Mouse (Mus musculus): Measurements from ENCODE around the gene Bend5. TPM values are rescaled to one million over a fixed set of nuclear protein-coding genes. Genes with fewer than 3 reads are reported as not detected.

Bend5 gene
- polyA plus RNA-seq, 1 experiment from 2014 or later: 1.2 TPM

GRCm38 (mm10) chr4:111467293-111467773 is 52.5 kb downstream of the Bend5 start:
- no peak overlapping the region for H3K27ac ChIP-seq
- no peaks in the 10 kb centered on the region for H3K9me3 ChIP-seq (replicated peaks)
- WGBS (ENCODE audit: insufficient replicate concordance): 64% methylated on average over 2 of the region's 2 CpGs

DNA sequence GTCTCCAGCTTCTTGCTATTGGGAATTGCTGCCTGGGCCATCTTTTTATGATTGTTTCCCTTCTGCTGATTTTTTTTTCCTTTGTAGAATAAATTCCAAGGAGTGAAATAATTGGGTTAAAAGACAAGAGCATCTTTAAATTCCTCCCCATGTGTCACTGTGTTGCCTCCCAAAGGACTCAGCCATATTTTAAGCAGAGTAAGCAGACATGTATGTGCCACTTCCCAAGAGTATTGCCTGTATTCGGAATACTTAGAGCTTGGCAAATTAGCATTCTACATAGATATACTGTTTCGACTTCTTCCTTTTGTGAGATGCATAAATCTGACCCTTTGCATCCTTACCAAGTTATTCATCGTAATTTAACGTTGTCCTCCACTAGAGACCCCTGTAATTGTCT is 53.0 kb downstream of the Bend5 start:
- Histone ChIP-seq H3K4me1 (replicated peaks) (no peaks in the 10 kb centered on the region), H3K9ac (no peak overlapping the region), H3K4me3 (replicated peaks) (no peak overlapping the region), H3K9me3 (replicated peaks) (no peaks in the 10 kb centered on the region), H3K27ac (no peak overlapping the region), H3K36me3 (no peaks in the 10 kb centered on the region), H3K27me3 (no peaks in the 10 kb centered on the region), H3K4me2 (no peak overlapping the region)
- DNase-seq: no peak
- no peak for ATAC-seq (ENCODE audit: low read depth)
- 54% methylated on average over 4 of the region's 4 CpGs for WGBS (ENCODE audit: insufficient replicate concordance)

More at GRCm38 (mm10) chr4:111467293-111467773, 52.5 kb downstream of the Bend5 start:
- Histone ChIP-seq H3K27me3 (no peaks in the 10 kb centered on the region), H3K36me3 (no peaks in the 10 kb centered on the region), H3K4me1 (replicated peaks) (no peaks in the 10 kb centered on the region), H3K4me2 (no peak overlapping the region), H3K4me3 (replicated peaks) (no peak overlapping the region), H3K9ac (no peak overlapping the region)
- DNase-seq: no peak
- no peak for ATAC-seq (ENCODE audit: low read depth)

- Histone ChIP-seq H3K9ac (no peak overlapping the region), H3K27me3 (no peaks in the 10 kb centered on the region), H3K4me1 (replicated peaks) (no peaks in the 10 kb centered on the region), H3K36me3 (no peaks in the 10 kb centered on the region), H3K4me2 (no peak overlapping the region), H3K27ac (no peak overlapping the region), H3K9me3 (replicated peaks) (no peaks in the 10 kb centered on the region), H3K4me3 (replicated peaks) (no peak overlapping the region)
- no peak for ATAC-seq (ENCODE audit: low read depth)
- DNase-seq: no peak
- WGBS (ENCODE audit: insufficient replicate concordance): 41% methylated on average over 2 of the region's 2 CpGs
These were observed 55.0 kb downstream of the Bend5 start for GRCm38 (mm10) chr4:111469847-111470246.

DNA sequence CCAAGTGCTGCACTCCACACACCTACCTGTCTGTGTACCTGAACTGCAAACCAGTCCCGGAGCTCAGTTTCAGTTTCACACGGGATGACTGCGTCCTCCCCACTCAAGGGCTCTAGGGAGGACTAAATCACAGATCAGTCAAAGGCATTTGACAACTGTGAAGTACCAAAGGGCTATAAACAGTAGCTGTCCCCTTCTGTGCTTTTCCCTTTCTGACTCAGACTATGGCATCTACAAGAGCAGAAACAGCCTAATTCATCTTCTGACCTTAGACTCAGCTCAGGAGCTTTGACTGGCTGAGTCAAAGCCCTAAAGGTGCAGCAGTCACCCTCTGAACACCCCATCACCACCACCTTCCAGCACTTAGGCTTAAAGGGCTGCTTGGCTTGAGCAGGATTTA is 56.9 kb downstream of the Bend5 start:
- ATAC-seq (ENCODE audit: low read depth): no peak
- Histone ChIP-seq H3K36me3 (no peaks in the 10 kb centered on the region), H3K9me3 (replicated peaks) (no peaks in the 10 kb centered on the region), H3K4me1 (replicated peaks) (no peaks in the 10 kb centered on the region), H3K9ac (no peak overlapping the region), H3K4me2 (no peak overlapping the region), H3K27ac (no peak overlapping the region), H3K4me3 (replicated peaks) (no peak overlapping the region), H3K27me3 (no peaks in the 10 kb centered on the region)
- WGBS (ENCODE audit: insufficient replicate concordance): 66% methylated on average over 3 of the region's 3 CpGs
- no peak for DNase-seq

- Histone ChIP-seq H3K27ac (no peak overlapping the region), H3K4me1 (replicated peaks) (no peaks in the 10 kb centered on the region), H3K27me3 (no peaks in the 10 kb centered on the region), H3K4me3 (replicated peaks) (no peak overlapping the region), H3K9me3 (replicated peaks) (no peaks in the 10 kb centered on the region), H3K36me3 (no peaks in the 10 kb centered on the region), H3K9ac (no peak overlapping the region), H3K4me2 (no peak overlapping the region)
- WGBS (ENCODE audit: insufficient replicate concordance): 61% methylated on average over 3 of the region's 3 CpGs
- DNase-seq: no peak
- no peak for ATAC-seq (ENCODE audit: low read depth)
These were observed 57.7 kb downstream of the Bend5 start for GRCm38 (mm10) chr4:111472511-111472910.

DNA sequence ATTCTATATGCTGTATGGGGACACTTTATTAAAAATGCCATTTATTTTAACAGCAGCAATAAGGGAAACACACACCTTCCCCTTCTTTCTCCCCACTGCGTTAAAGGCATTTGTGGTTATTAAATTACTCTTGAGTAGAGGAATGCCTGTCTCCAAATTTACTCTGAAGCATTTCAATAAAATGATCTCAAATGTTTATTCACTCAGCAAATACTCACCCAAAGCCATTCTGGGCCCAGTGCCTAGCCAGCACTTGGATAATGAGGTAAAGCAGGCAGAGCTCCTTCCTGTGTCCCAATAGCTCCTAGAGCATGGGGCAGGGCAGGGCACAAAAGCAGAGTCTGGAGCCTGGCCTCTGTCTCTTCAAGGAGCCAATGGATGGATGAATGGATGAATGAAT is 58.2 kb downstream of the Bend5 start:
- 67% methylated on average over 1 of the region's 1 CpGs for WGBS (ENCODE audit: insufficient replicate concordance)
- no peak for DNase-seq
- Histone ChIP-seq H3K9me3 (replicated peaks) (no peaks in the 10 kb centered on the region), H3K36me3 (no peaks in the 10 kb centered on the region), H3K4me1 (replicated peaks) (no peaks in the 10 kb centered on the region), H3K27me3 (no peaks in the 10 kb centered on the region), H3K9ac (no peak overlapping the region), H3K4me3 (replicated peaks) (no peak overlapping the region), H3K27ac (no peak overlapping the region), H3K4me2 (no peak overlapping the region)
- no peak for ATAC-seq (ENCODE audit: low read depth)

DNA sequence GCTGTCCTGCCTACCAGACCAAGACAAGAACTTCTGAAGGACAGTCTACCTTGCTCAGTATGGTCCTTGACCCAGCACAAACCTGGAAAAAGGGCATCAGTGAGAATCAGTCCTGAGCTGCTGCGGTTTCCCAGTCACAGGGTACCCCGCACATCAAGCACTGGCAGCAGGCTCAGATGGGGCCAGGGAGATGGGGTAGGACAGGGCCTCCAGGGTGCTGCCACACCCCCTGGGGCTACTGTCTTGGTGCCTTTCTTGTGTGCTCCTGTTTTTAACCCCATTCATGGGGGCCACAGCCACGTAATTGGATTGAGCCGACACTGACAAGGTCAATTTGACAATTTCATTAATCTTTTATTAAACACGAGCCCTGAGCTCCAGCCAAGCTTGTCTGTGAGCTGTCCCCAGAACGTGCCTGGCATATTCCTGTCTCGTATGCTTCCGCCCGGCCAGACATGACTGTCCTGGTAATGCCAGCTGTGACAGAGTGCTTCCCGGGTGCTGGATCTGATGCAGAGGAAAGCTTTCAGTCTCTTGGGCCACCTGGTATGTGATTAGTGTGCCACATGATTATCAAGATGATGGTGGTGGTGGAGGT is 60.7 kb downstream of the Bend5 start:
- WGBS (ENCODE audit: insufficient replicate concordance): 60% methylated on average over 10 of the region's 10 CpGs
- ATAC-seq (ENCODE audit: low read depth): no peak
- no peak for DNase-seq

GRCm38 (mm10) chr4:111477507-111477906 is 62.7 kb downstream of the Bend5 start:
- Histone ChIP-seq H3K27me3 (no peaks in the 10 kb centered on the region), H3K4me3 (replicated peaks) (no peak overlapping the region), H3K36me3 (no peaks in the 10 kb centered on the region), H3K27ac (no peak overlapping the region), H3K4me2 (no peak overlapping the region), H3K9me3 (replicated peaks) (no peaks in the 10 kb centered on the region), H3K4me1 (replicated peaks) (no peaks in the 10 kb centered on the region), H3K9ac (no peak overlapping the region)
- 46% methylated on average over 4 of the region's 4 CpGs for WGBS (ENCODE audit: insufficient replicate concordance)
- ATAC-seq (ENCODE audit: low read depth) (no peak), DNase-seq (no peak)

More for the DNA sequence above, 60.7 kb downstream of the Bend5 start:
- H3K4me2 ChIP-seq: no peak overlapping the region
- no peak overlapping the region for H3K4me3 ChIP-seq (replicated peaks)
- no peak overlapping the region for H3K27ac ChIP-seq
- H3K9me3 ChIP-seq (replicated peaks): no peaks in the 10 kb centered on the region
- H3K9ac ChIP-seq: no peak overlapping the region
- no peaks in the 10 kb centered on the region for H3K4me1 ChIP-seq (replicated peaks)
- H3K36me3 ChIP-seq: no peaks in the 10 kb centered on the region
- no peaks in the 10 kb centered on the region for H3K27me3 ChIP-seq

GRCm38 (mm10) chr4:111483499-111483898 is 68.7 kb downstream of the Bend5 start:
- Histone ChIP-seq H3K27me3 (no peaks in the 10 kb centered on the region), H3K36me3 (no peaks in the 10 kb centered on the region), H3K4me2 (no peak overlapping the region), H3K4me1 (replicated peaks) (no peaks in the 10 kb centered on the region; the same call in 1 of the 2 replicates), H3K27ac (no peak overlapping the region), H3K9ac (no peak overlapping the region), H3K9me3 (replicated peaks) (no peaks in the 10 kb centered on the region), H3K4me3 (replicated peaks) (no peak overlapping the region)
- 45% methylated on average over 5 of the region's 5 CpGs for WGBS (ENCODE audit: insufficient replicate concordance)
- DNase-seq (no peak), ATAC-seq (ENCODE audit: low read depth) (no peak)

DNA sequence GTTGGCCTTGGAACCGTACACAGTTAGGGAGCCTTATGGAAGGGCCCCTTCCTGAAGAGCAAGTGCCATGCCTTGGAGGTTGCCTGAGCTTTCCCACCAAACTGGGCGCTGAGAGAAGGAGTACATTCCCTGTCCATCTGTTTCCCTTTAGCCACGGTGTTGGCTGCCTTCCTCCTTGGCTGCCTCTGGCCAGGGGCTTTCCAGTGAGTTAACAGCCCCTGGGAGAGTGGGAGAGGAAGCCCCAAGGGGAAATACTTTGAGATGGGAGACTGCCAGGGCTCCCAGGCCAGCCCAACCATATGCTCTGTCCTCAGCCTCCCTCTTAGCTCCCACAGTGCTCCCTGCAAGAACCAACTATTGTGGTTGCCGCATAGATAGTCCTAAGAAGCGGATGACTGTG is 70.4 kb downstream of the Bend5 start:
- no peak for ATAC-seq (ENCODE audit: low read depth)
- Histone ChIP-seq H3K9ac (no peak overlapping the region), H3K9me3 (replicated peaks) (no peaks in the 10 kb centered on the region), H3K36me3 (no peaks in the 10 kb centered on the region), H3K27ac (no peak overlapping the region), H3K4me1 (replicated peaks) (no peaks in the 10 kb centered on the region; the same call in 1 of the 2 replicates), H3K4me3 (replicated peaks) (no peak overlapping the region), H3K4me2 (no peak overlapping the region), H3K27me3 (no peaks in the 10 kb centered on the region)
- DNase-seq: no peak
- 41% methylated on average over 5 of the region's 5 CpGs for WGBS (ENCODE audit: insufficient replicate concordance)

GRCm38 (mm10) chr4:111486187-111486586 is 71.4 kb downstream of the Bend5 start:
- DNase-seq (no peak), ATAC-seq (ENCODE audit: low read depth) (no peak)
- Histone ChIP-seq H3K4me3 (replicated peaks) (no peak overlapping the region), H3K36me3 (no peaks in the 10 kb centered on the region), H3K27ac (no peak overlapping the region), H3K9ac (no peak overlapping the region), H3K9me3 (replicated peaks) (no peaks in the 10 kb centered on the region), H3K27me3 (no peaks in the 10 kb centered on the region), H3K4me1 (replicated peaks) (no peaks in the 10 kb centered on the region; the same call in 1 of the 2 replicates), H3K4me2 (no peak overlapping the region)
- WGBS (ENCODE audit: insufficient replicate concordance): 70% methylated on average over 5 of the region's 5 CpGs

- no peak overlapping the region for H3K27ac ChIP-seq
- H3K9me3 ChIP-seq (replicated peaks): no peaks in the 10 kb centered on the region
- no peak overlapping the region for H3K9ac ChIP-seq
- no peak for ATAC-seq (ENCODE audit: low read depth)
- no peak overlapping the region for H3K4me2 ChIP-seq
- no peak for DNase-seq
- H3K36me3 ChIP-seq: no peaks in the 10 kb centered on the region
- H3K4me1 ChIP-seq (replicated peaks): no peaks in the 10 kb centered on the region; the same call in 1 of the 2 replicates
- no peaks in the 10 kb centered on the region for H3K27me3 ChIP-seq
- H3K4me3 ChIP-seq (replicated peaks): no peak overlapping the region
- WGBS (ENCODE audit: insufficient replicate concordance): 80% methylated on average over 4 of the region's 4 CpGs
These were observed 72.5 kb downstream of the Bend5 start for GRCm38 (mm10) chr4:111487233-111487843.
